Mouse (Mus musculus) midbrain, embryonic 16.5 days (tissue): ENCODE results near the gene Ltb. TPM values are rescaled to one million over a fixed set of nuclear protein-coding genes. Genes with fewer than 3 reads are reported as not detected.

Source experiments
- ATAC-seq: fragments of 200-750 bp; cut with Nextera tagmentation; 2 replicates; pipeline ENCODE4 v1.8.0; 2017; ENCODE audit warnings: moderate TSS enrichment
- H3K27ac ChIP-seq: fragments of 300-500 bp; sonication (generic); 2 replicates; pipeline ENCODE4 v1.5.1; 2014; ENCODE audit warnings: mild to moderate bottlenecking, low read length, mixed read lengths
- H3K27me3 ChIP-seq: fragments of 300-500 bp; sonication (generic); 2 replicates; pipeline ENCODE4 v1.6.1; 2014; ENCODE audit warnings: low read depth, low read length, mixed read lengths; ENCODE audit not compliant: control insufficient read depth, insufficient read depth
- H3K36me3 ChIP-seq: fragments of 300-500 bp; sonication (generic); 2 replicates; pipeline ENCODE4 v1.6.1; 2014; ENCODE audit warnings: mild to moderate bottlenecking, low read length, moderate library complexity, mixed read lengths; ENCODE audit not compliant: control insufficient read depth, insufficient read depth
- H3K4me1 ChIP-seq: fragments of 300-500 bp; sonication (generic); 2 replicates; pipeline ENCODE4 v1.6.1; 2014; ENCODE audit warnings: mild to moderate bottlenecking, low read length, mixed read lengths; ENCODE audit not compliant: control insufficient read depth, insufficient read depth
- H3K4me2 ChIP-seq: fragments of 300-500 bp; sonication (generic); 2 replicates; pipeline ENCODE4 v1.6.1; 2014; ENCODE audit warnings: mild to moderate bottlenecking, low read length, mixed read lengths
- H3K4me3 ChIP-seq: fragments of 300-500 bp; sonication (generic); 2 replicates; pipeline ENCODE4 v1.5.1; 2014; ENCODE audit warnings: low read depth, mild to moderate bottlenecking, low read length, moderate library complexity, mixed read lengths
- H3K9ac ChIP-seq: fragments of 300-500 bp; sonication (generic); 2 replicates; pipeline ENCODE4 v1.6.1; 2014; ENCODE audit warnings: low read depth, low read length, mixed read lengths
- H3K9me3 ChIP-seq: fragments of 300-500 bp; sonication (generic); replicated peaks from 2 replicates; pipeline ENCODE4 v1.6.1; 2014; ENCODE audit warnings: mild to moderate bottlenecking, low read length, mixed read lengths; ENCODE audit not compliant: control insufficient read depth, poor library complexity, severe bottlenecking
- WGBS: fragments of 180-500 bp; shearing (Covaris S2); extraction: QIAGEN DNeasy Blood & Tissue Kit; methylation state at CpG from one replicate; pipeline ENCODE4 v1.1.7; 2014; 5-methylcytosine and 5-hydroxymethylcytosine counted together
- polyA plus RNA-seq: library from polyadenylated mRNA; unstranded; fragments of >200 nt; fragmentation: Nextera tagmentation; extraction: Ambion mirVana; gene quantifications from 2 replicates; pipeline ENCODE4 v1.2.1, GENCODE M21; 2015

Ltb gene
- polyA plus RNA-seq: 0.48 and 0.62 TPM in 2 replicates

DNA sequence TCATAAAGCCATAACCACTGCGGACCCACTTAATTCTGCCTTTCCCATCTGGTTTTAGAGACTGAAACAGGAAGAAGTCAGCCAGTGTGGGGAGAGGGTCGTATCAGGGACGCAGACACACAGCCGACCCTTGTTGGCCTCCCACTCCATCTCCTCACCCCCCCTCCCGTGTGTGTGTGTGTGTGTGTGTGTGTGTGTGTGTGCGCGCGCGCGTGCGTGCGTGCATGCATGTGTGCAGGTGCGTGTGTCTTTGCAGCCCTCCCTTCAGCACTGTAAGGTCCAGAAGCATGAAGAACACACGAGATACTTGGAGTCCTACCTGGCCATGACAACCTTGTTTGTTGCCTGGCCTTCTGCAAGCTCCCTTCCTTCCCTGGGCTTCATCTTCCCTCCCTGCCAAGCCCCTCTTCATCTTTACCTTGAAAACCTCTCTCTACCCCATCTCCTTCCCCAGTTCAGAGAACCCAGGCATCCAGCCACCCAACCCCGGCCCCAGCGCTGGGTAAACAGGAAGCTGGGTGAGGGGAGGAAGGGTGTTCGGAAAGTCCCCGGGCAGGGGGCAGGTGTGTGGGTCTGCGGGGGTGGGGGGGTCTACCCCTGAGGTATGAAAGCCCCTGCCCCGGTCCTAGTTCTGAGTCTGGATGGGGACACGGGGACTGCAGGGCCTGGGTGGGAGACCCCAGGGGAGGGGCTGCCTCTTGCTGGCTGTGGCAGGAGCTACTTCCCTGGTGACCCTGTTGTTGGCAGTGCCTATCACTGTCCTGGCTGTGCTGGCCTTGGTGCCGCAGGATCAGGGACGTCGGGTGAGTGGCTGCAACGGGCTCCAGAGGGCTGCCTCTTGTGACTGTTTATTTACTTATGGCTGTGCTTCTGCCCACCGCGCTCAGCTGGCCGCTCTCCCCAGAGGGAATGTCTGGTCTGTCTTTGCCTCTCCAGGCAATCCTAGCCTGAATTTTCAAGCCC is at the start of gene Ltb:
Gene Ltb, plus strand, starts transcription at position 559 of the 963 bp plus-strand sequence.
- Histone ChIP-seq H3K9ac (no peak within 1 kb of the TSS), H3K27ac (no peak within 1 kb of the TSS), H3K4me1 (peaks cover 9% of the 10 kb centered on the region; the same call in 1 of the 2 replicates), H3K9me3 (no peaks in the 10 kb centered on the region), H3K4me3 (peak within 1 kb of the TSS; percentile 45), H3K4me2 (no peak within 1 kb of the TSS; the same call in 1 of the 2 replicates), H3K36me3 (no peaks in the 10 kb centered on the region), H3K27me3 (peaks cover 21% of the 10 kb centered on the region)
- no peak for ATAC-seq
- WGBS: 81% methylated on average over 28 of the region's 28 CpGs

DNA sequence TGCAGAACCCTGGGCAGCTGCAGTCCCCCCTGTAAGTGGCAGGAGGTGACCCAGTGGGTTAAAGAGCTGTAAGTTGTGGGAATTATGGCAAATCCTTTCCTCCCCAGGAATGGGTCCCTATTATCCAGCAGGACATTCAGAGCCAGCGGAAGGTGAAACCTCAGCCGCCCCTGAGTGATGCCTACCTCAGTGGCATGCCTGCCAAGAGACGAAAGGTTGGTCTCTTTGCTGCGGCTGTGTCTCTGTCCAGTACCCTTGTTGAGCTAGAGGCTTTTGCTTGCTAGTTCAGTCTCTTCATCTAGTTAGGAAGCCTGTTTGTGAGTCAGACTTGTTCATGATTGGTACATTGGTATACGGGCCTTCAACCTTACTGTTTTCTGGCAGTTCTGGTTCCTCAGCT is 48.1 kb upstream of the Ltb start:
- no peaks in the 10 kb centered on the region for H3K4me1 ChIP-seq
- no peak for ATAC-seq
- H3K9me3 ChIP-seq: no peaks in the 10 kb centered on the region
- no peak overlapping the region for H3K27ac ChIP-seq
- H3K4me2 ChIP-seq: no peak overlapping the region
- no peak overlapping the region for H3K9ac ChIP-seq
- 90% methylated on average over 5 of the region's 5 CpGs for WGBS
- no peaks in the 10 kb centered on the region for H3K27me3 ChIP-seq
- no peak overlapping the region for H3K4me3 ChIP-seq
- peaks cover 75% of the 10 kb centered on the region for H3K36me3 ChIP-seq

DNA sequence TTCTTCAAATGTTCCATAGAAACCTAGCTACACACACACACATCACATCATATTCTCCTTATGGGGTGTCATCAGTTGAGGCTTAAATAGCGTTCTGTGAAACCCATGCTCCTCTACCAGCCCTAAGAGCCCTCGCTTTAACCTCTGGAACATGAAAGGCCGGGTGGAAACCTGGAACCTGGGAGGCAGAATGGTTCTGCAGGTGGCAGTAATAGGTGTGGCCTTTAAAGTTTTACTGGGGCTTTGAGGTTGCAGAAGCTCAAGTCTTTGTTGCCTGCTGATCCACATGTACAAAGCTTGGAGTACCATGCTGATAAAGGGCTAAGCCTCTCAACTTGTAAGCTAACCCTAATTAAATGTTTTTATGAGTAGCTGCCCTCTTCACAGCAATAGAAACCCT is 46.9 kb upstream of the Ltb start:
- H3K4me3 ChIP-seq: no peak overlapping the region
- H3K9me3 ChIP-seq: no peaks in the 10 kb centered on the region
- H3K27ac ChIP-seq: no peak overlapping the region
- H3K9ac ChIP-seq: no peak overlapping the region
- H3K27me3 ChIP-seq: no peaks in the 10 kb centered on the region
- H3K4me1 ChIP-seq: no peaks in the 10 kb centered on the region
- ATAC-seq: no peak
- H3K4me2 ChIP-seq: no peak overlapping the region
- H3K36me3 ChIP-seq: peaks cover 67% of the 10 kb centered on the region
- WGBS: 53% methylated on average over 3 of the region's 3 CpGs

DNA sequence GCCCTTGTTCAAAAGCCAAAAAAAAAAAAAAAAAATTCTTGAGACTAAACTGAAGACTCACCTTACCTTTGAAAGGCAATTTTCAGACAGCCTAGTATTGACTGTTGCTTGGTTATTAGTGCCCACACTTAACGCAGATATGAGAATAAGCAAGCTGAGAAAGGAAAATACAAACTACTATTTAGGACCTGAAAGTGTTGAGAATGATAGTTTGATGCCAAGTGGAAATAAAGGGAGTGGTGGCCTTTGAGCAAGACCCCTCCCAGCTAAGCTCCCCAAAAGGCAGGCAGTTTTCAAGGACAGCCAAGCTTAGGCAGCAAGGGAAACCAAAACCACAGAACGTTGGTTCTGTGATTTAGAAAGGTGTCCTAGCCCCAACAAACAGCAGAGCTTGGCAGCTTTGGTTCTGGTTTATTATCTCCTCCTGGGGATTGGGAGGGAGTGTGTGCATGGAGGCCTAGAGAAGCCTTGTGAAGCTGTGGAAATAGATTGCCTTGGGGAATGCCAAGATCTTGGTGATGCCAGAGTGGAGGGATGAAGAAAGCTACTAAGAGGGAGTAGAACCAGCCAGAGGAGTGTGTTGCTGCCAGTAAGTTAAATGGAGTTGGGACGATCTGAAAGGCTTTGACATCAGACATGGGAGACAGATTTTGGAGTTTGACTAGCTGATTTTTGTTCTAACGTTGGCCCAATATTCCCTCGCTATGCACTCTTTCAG is 46.2 kb upstream of the Ltb start:
- WGBS: 62% methylated on average over 5 of the region's 5 CpGs
- H3K9me3 ChIP-seq: no peaks in the 10 kb centered on the region
- no peaks in the 10 kb centered on the region for H3K27me3 ChIP-seq
- H3K4me3 ChIP-seq: no peak overlapping the region
- H3K4me1 ChIP-seq: no peaks in the 10 kb centered on the region
- H3K4me2 ChIP-seq: no peak overlapping the region
- peaks cover 67% of the 10 kb centered on the region for H3K36me3 ChIP-seq
- H3K9ac ChIP-seq: no peak overlapping the region
- no peak for ATAC-seq
- no peak overlapping the region for H3K27ac ChIP-seq

DNA sequence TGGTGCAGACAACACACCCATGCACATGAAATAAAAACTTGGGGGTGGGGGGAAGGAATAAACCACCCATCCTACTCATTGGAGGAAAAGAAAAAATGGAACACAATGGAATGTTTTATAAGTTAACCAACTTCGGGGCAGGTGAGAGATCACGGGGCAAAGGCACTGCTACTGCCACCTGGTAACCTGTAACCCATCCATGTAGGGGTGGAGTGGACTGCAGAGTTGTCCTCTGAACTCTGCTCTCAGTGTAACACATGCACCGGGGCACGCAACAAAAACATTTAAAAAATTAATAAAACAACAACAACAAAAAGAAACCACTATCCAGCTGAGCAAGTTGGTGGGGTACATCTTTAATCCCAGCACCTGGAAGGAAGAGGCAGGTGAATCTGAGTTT is 42.1 kb upstream of the Ltb start:
- Histone ChIP-seq H3K36me3 (peaks cover 74% of the 10 kb centered on the region), H3K9ac (no peak overlapping the region), H3K27ac (no peak overlapping the region), H3K4me3 (no peak overlapping the region), H3K4me1 (no peaks in the 10 kb centered on the region), H3K27me3 (no peaks in the 10 kb centered on the region), H3K9me3 (no peaks in the 10 kb centered on the region), H3K4me2 (no peak overlapping the region)
- no peak for ATAC-seq
- WGBS: 93% methylated on average over 4 of the region's 4 CpGs

DNA sequence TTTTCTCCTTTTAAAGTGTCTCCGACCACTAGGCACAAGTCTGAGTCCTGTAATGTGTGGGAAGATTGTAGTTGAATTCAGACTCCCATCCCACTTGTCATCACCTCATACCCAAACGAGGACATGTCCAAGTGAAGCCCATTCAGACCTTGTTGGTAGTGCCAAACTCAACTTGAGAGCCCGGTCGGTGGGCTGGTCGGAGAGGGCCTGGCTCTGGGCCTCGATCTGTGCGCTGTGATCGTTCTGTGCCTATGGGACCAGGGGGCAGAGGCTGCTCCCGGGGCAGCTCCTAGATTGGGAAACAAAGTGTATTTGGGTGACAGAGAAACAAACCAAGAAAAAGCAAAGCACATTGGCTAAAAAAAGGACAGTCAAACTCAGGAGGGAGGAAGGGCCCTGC is 41.2 kb upstream of the Ltb start:
- whole genome bisulfite sequencing: 91% methylated on average over 9 of the region's 9 CpGs
- no peak overlapping the region for H3K9ac ChIP-seq

DNA sequence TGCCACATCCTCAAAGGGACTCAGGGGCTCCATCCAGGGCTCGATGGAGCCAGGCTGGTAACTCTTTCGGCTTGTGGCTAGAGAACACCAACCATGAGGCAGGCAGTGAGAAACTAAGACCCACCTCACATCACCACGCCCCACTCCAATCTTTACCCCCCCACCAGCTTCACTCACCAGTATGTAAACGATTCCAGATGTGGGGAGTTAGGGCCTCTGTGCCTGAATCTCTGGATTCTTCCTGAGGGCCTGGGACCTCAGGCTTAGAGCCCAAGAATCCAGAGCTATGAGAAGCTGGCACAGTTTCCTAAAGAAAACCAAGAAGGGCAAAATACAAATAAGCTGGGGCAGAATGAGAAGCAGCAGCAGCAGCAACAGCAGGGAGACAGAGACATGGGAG is 40.3 kb upstream of the Ltb start:
- Histone ChIP-seq H3K9ac (no peak overlapping the region), H3K4me3 (no peak overlapping the region), H3K4me1 (no peaks in the 10 kb centered on the region), H3K27me3 (no peaks in the 10 kb centered on the region), H3K36me3 (peaks cover 86% of the 10 kb centered on the region), H3K27ac (no peak overlapping the region), H3K4me2 (no peak overlapping the region), H3K9me3 (no peaks in the 10 kb centered on the region)
- 93% methylated on average over 4 of the region's 4 CpGs for WGBS
- ATAC-seq: no peak

More for the DNA sequence above, 41.2 kb upstream of the Ltb start:
- H3K4me1 ChIP-seq: no peaks in the 10 kb centered on the region
- no peak overlapping the region for H3K4me2 ChIP-seq
- no peaks in the 10 kb centered on the region for H3K9me3 ChIP-seq
- H3K36me3 ChIP-seq: peaks cover 78% of the 10 kb centered on the region
- H3K27ac ChIP-seq: no peak overlapping the region
- H3K27me3 ChIP-seq: no peaks in the 10 kb centered on the region
- no peak overlapping the region for H3K4me3 ChIP-seq
- no peak for ATAC-seq

DNA sequence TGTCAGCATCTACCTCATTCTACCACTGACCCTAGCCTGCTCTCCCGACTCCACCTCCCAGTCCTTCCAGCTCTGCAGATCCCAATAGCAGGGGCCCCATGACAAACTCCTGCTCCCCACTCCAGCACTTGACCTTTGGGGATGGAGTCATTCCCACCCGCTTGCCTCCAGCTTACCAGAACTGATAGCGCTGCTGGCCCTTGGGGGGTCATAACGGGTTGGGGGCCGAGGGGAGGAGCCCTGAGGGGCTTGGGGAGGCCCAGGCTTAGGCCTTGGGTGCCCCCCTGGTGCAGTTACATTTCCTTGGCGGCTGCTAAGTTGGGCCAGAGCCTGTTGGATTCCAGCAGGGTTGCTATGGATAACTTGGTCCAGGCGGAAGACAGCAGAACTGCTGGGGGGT is 39.6 kb upstream of the Ltb start:
- peaks cover 87% of the 10 kb centered on the region for H3K36me3 ChIP-seq
- no peak for ATAC-seq
- no peak overlapping the region for H3K27ac ChIP-seq
- H3K4me1 ChIP-seq: no peaks in the 10 kb centered on the region
- H3K9ac ChIP-seq: no peak overlapping the region
- 71% methylated on average over 7 of the region's 7 CpGs for WGBS
- H3K4me2 ChIP-seq: no peak overlapping the region
- no peaks in the 10 kb centered on the region for H3K9me3 ChIP-seq
- no peak overlapping the region for H3K4me3 ChIP-seq
- H3K27me3 ChIP-seq: no peaks in the 10 kb centered on the region

DNA sequence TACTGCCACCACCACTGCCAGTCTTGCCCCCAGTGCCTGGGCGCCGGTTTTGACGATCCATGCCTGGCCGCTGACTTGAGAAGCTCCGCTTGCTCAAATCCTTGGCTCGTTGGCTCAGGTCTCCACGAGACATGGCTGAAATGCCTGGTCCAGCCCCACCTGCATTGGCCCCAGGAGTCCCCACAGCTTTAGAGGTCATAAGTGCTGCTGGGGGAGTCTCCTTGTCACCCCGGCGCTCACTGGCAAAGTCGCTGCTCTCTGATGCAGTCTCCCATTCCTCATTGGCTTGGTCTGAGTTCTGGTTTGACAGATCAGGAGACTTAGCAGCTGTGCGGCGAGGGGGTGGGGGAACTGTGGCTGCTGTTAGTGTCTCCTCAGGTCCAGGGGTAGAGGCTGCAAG is 38.8 kb upstream of the Ltb start:
- WGBS: 89% methylated on average over 12 of the region's 12 CpGs
- Histone ChIP-seq H3K4me1 (no peaks in the 10 kb centered on the region), H3K27ac (no peak overlapping the region), H3K9me3 (no peaks in the 10 kb centered on the region), H3K4me2 (no peak overlapping the region), H3K4me3 (no peak overlapping the region), H3K36me3 (peaks cover 86% of the 10 kb centered on the region), H3K9ac (no peak overlapping the region), H3K27me3 (no peaks in the 10 kb centered on the region)
- ATAC-seq: no peak
